Mouse (Mus musculus) megakaryocyte, embryonic 14.5 days (primary cell): ENCODE results near the gene Fignl1.

Source experiments
- FLI1 ChIP-seq: IDR thresholded peaks from 2 replicates; pipeline ENCODE4 v1.6.1; 2012; ENCODE audit warnings: low read length, inconsistent platforms, mixed read lengths
- GATA1 ChIP-seq: IDR thresholded peaks from 3 replicates; pipeline ENCODE4 v1.6.1; 2012; ENCODE audit warnings: mixed read lengths, low read length, inconsistent platforms, borderline replicate concordance

DNA sequence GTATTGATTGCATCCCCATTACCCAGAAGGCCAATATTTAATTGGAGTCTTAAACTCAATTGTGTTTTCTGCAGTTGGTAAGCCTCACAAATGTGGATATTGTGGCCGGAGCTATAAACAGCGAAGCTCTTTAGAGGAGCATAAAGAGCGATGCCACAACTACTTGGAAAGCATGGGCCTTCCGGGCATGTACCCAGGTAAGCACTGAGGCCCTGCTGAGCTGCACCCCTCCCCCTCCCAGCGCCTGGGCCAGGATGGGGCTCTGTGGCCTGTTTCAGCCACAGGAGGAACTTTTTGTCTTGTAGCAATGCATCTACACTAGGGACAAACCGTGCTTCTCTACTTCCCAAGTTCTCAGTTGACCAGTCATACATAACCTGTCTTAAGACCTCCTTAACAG, 50.6 kb downstream of the Fignl1 start:
- TF ChIP-seq GATA1 (no peak), FLI1 (no peak)
